Mouse (Mus musculus): Measurements from ENCODE around the gene Barhl2. TPM values are rescaled to one million over a fixed set of nuclear protein-coding genes. Genes with fewer than 3 reads are reported as not detected.
A peak's percentile ranks its signal among the peaks of the same experiment; 100 is the strongest.

Barhl2 gene
- polyA plus RNA-seq, 1 experiment, result not detected

GRCm38 (mm10) chr5:106471235-106472104 lies 13.5 kb upstream of the Barhl2 start:
- peaks cover 10% of the 10 kb centered on the region for H3K27me3 ChIP-seq (replicated peaks; ENCODE audit: control insufficient read depth, insufficient read depth, low read length)
- 18% methylated on average over 13 of the region's 13 CpGs for WGBS
- H3K27ac ChIP-seq (ENCODE audit: insufficient read depth, low read depth, low read length), result no peak overlapping the region
- H3K4me3 ChIP-seq (ENCODE audit: insufficient read depth, low read depth, low read length), result no peak overlapping the region
- TF ChIP-seq CTCF (conservative IDR thresholded peaks at IDR 0.05; ENCODE audit: insufficient read depth, insufficient read length, low read depth, low read length) (no peak), POLR2A (IDR thresholded peaks at IDR 0.05; ENCODE audit: low read depth, low read length) (no peak)
- no peaks in the 10 kb centered on the region for H3K36me3 ChIP-seq (ENCODE audit: control insufficient read depth, insufficient read depth, low read length)
- DNase-seq, result no peak
- H3K4me1 ChIP-seq (ENCODE audit: control insufficient read depth, insufficient read depth, low read length), result no peaks in the 10 kb centered on the region

- H3K27me3 ChIP-seq (replicated peaks; ENCODE audit: control insufficient read depth, insufficient read depth, low read length), result peaks cover 9% of the 10 kb centered on the region
- no peak for DNase-seq
Observed at GRCm38 (mm10) chr5:106465129-106465790, 7.3 kb upstream of the Barhl2 start.

GRCm38 (mm10) chr5:106464336-106465128 lies 6.6 kb upstream of the Barhl2 start:
- Histone ChIP-seq H3K27me3 (replicated peaks; ENCODE audit: control insufficient read depth, insufficient read depth, low read length) (peaks cover 10% of the 10 kb centered on the region), H3K27ac (ENCODE audit: insufficient read depth, low read depth, low read length) (no peak overlapping the region), H3K36me3 (ENCODE audit: control insufficient read depth, insufficient read depth, low read length) (no peaks in the 10 kb centered on the region), H3K4me3 (ENCODE audit: insufficient read depth, low read depth, low read length) (no peak overlapping the region), H3K4me1 (ENCODE audit: control insufficient read depth, insufficient read depth, low read length) (no peaks in the 10 kb centered on the region)
- 6% methylated on average over 24 of the region's 24 CpGs for WGBS
- no peak for DNase-seq
- TF ChIP-seq POLR2A (IDR thresholded peaks at IDR 0.05; ENCODE audit: low read depth, low read length) (no peak), CTCF (conservative IDR thresholded peaks at IDR 0.05; ENCODE audit: insufficient read depth, insufficient read length, low read depth, low read length) (no peak)

More at GRCm38 (mm10) chr5:106465129-106465790, 7.3 kb upstream of the Barhl2 start:
- Histone ChIP-seq H3K4me1 (ENCODE audit: control insufficient read depth, insufficient read depth, low read length) (no peaks in the 10 kb centered on the region), H3K27ac (ENCODE audit: insufficient read depth, low read depth, low read length) (no peak overlapping the region), H3K36me3 (ENCODE audit: control insufficient read depth, insufficient read depth, low read length) (no peaks in the 10 kb centered on the region), H3K4me3 (ENCODE audit: insufficient read depth, low read depth, low read length) (no peak overlapping the region)
- WGBS, result 5% methylated on average over 31 of the region's 31 CpGs
- TF ChIP-seq POLR2A (IDR thresholded peaks at IDR 0.05; ENCODE audit: low read depth, low read length) (no peak), CTCF (conservative IDR thresholded peaks at IDR 0.05; ENCODE audit: insufficient read depth, insufficient read length, low read depth, low read length) (no peak)

- DNase-seq, result no peak
- WGBS, result 3% methylated on average over 25 of the region's 25 CpGs
- H3K4me3 ChIP-seq (ENCODE audit: insufficient read depth, low read depth, low read length), result no peak overlapping the region
- TF ChIP-seq POLR2A (IDR thresholded peaks at IDR 0.05; ENCODE audit: low read depth, low read length) (no peak), CTCF (conservative IDR thresholded peaks at IDR 0.05; ENCODE audit: insufficient read depth, insufficient read length, low read depth, low read length) (no peak)
- no peaks in the 10 kb centered on the region for H3K36me3 ChIP-seq (ENCODE audit: control insufficient read depth, insufficient read depth, low read length)
- H3K4me1 ChIP-seq (ENCODE audit: control insufficient read depth, insufficient read depth, low read length), result no peaks in the 10 kb centered on the region
- no peak overlapping the region for H3K27ac ChIP-seq (ENCODE audit: insufficient read depth, low read depth, low read length)
- H3K27me3 ChIP-seq (replicated peaks; ENCODE audit: control insufficient read depth, insufficient read depth, low read length), result peaks cover 8% of the 10 kb centered on the region
Observed at GRCm38 (mm10) chr5:106463661-106464191, 5.8 kb upstream of the Barhl2 start.

GRCm38 (mm10) chr5:106461913-106462312 lies 3.9 kb upstream of the Barhl2 start:
- peak; percentile 52 for DNase-seq
- WGBS, result 1% methylated on average over 4 of the region's 4 CpGs
- no peak overlapping the region for H3K4me3 ChIP-seq (ENCODE audit: insufficient read depth, low read depth, low read length)
- no peaks in the 10 kb centered on the region for H3K36me3 ChIP-seq (ENCODE audit: control insufficient read depth, insufficient read depth, low read length)
- TF ChIP-seq POLR2A (IDR thresholded peaks at IDR 0.05; ENCODE audit: low read depth, low read length) (no peak), CTCF (conservative IDR thresholded peaks at IDR 0.05; ENCODE audit: insufficient read depth, insufficient read length, low read depth, low read length) (peak; percentile 62)
- H3K4me1 ChIP-seq (ENCODE audit: control insufficient read depth, insufficient read depth, low read length), result no peaks in the 10 kb centered on the region
- H3K27me3 ChIP-seq (replicated peaks; ENCODE audit: control insufficient read depth, insufficient read depth, low read length), result peaks cover 15% of the 10 kb centered on the region
- H3K27ac ChIP-seq (ENCODE audit: insufficient read depth, low read depth, low read length), result no peak overlapping the region

GRCm38 (mm10) chr5:106461431-106461830 lies 3.5 kb upstream of the Barhl2 start:
- TF ChIP-seq POLR2A (IDR thresholded peaks at IDR 0.05; ENCODE audit: low read depth, low read length) (no peak), CTCF (conservative IDR thresholded peaks at IDR 0.05; ENCODE audit: insufficient read depth, insufficient read length, low read depth, low read length) (no peak)
- Histone ChIP-seq H3K27ac (ENCODE audit: insufficient read depth, low read depth, low read length) (no peak overlapping the region), H3K4me3 (ENCODE audit: insufficient read depth, low read depth, low read length) (no peak overlapping the region), H3K27me3 (replicated peaks; ENCODE audit: control insufficient read depth, insufficient read depth, low read length) (peaks cover 15% of the 10 kb centered on the region), H3K36me3 (ENCODE audit: control insufficient read depth, insufficient read depth, low read length) (no peaks in the 10 kb centered on the region), H3K4me1 (ENCODE audit: control insufficient read depth, insufficient read depth, low read length) (no peaks in the 10 kb centered on the region)
- 17% methylated on average over 3 of the region's 3 CpGs for WGBS
- DNase-seq, result no peak

Measured in kidney, adult 2 months (tissue).